Mouse (Mus musculus) cortical plate, adult 2 months (tissue): Measurements from ENCODE around the gene Ceacam15.

Experiments used
- CTCF ChIP-seq: fragments of 200-500 bp; IDR thresholded peaks from 2 replicates; pipeline ENCODE4 v1.5.1; 2011; ENCODE audit warnings: mild to moderate bottlenecking, control low read depth, low read length; ENCODE audit not compliant: insufficient read depth; ENCODE audit errors: extremely low read depth
- POLR2A ChIP-seq: fragments of 200-500 bp; IDR thresholded peaks from 2 replicates; pipeline ENCODE4 v1.6.1; 2011; ENCODE audit warnings: mild to moderate bottlenecking, low read length, control low read depth; ENCODE audit not compliant: insufficient read depth; ENCODE audit errors: extremely low read depth

DNA sequence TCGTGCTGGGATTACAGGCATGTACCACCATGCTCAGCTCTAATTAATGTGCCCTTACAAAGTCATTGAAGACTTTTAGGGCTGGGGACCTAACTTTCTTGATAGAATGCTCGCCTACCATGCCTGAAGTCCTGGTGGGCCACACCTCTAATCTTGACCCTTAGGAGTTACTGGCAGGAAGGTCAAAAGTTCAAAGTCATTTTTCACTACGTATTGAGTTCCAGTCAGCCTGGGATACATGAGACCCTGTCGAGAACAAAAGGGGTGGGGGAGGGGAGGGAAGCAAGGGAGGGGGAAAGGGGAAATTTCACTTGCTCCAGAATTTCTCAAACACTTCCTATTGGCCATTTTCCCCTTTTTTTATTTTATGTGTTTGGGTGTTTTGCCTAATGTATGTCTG lies 52.4 kb downstream of the Ceacam15 start:
- TF ChIP-seq CTCF (no peak), POLR2A (no peak)
